Mouse (Mus musculus) brown adipose tissue, adult 24 weeks (tissue): ENCODE measurements at regions not wholly inside any gene's neighbourhood (a gene's known extent, or its start where the extent isn't known, plus 50 kb on each side); places are given as distances from the start of the nearest gene placed in this dataset.

Source experiments
- H3K27ac ChIP-seq: fragments of 200-500 bp; replicated peaks from 2 replicates; pipeline ENCODE4 v1.5.1; 2012; ENCODE audit warnings: low read depth, mild to moderate bottlenecking, low read length
- H3K4me1 ChIP-seq: fragments of 200-500 bp; 2 replicates; pipeline ENCODE4 v1.6.1; 2012; ENCODE audit warnings: low read length, mixed read lengths; ENCODE audit not compliant: control insufficient read depth, insufficient read depth, insufficient read length
- H3K4me3 ChIP-seq: fragments of 200-500 bp; 2 replicates; pipeline ENCODE4 v1.5.1; 2012; ENCODE audit warnings: low read depth, mild to moderate bottlenecking, low read length, moderate library complexity; ENCODE audit not compliant: insufficient read depth

- Histone ChIP-seq H3K27ac (no peak overlapping the region), H3K4me1 (no peaks in the 10 kb centered on the region), H3K4me3 (no peak overlapping the region)
These were observed 318.4 kb downstream of the Insig2 start for GRCm38 (mm10) chr1:121013839-121014503.

- no peak overlapping the region for H3K4me3 ChIP-seq
- H3K4me1 ChIP-seq = no peaks in the 10 kb centered on the region
- no peak overlapping the region for H3K27ac ChIP-seq
These were observed 303.0 kb downstream of the Insig2 start for GRCm38 (mm10) chr1:121029375-121029774.

- Histone ChIP-seq H3K4me3 (no peak overlapping the region), H3K27ac (no peak overlapping the region), H3K4me1 (no peaks in the 10 kb centered on the region)
These were observed 297.5 kb downstream of the Insig2 start for GRCm38 (mm10) chr1:121034761-121035393.

- Histone ChIP-seq H3K4me3 (no peak overlapping the region), H3K27ac (no peak overlapping the region), H3K4me1 (no peaks in the 10 kb centered on the region)
These were observed 285.8 kb downstream of the Insig2 start for GRCm38 (mm10) chr1:121046581-121046980.

GRCm38 (mm10) chr1:121047406-121047805 lies 285.0 kb downstream of the Insig2 start:
- no peaks in the 10 kb centered on the region for H3K4me1 ChIP-seq
- no peak overlapping the region for H3K4me3 ChIP-seq
- no peak overlapping the region for H3K27ac ChIP-seq

GRCm38 (mm10) chr1:121049684-121050083 lies 282.7 kb downstream of the Insig2 start:
- H3K4me1 ChIP-seq = no peaks in the 10 kb centered on the region
- H3K27ac ChIP-seq = no peak overlapping the region
- no peak overlapping the region for H3K4me3 ChIP-seq

- Histone ChIP-seq H3K4me3 (no peak overlapping the region), H3K4me1 (no peaks in the 10 kb centered on the region), H3K27ac (no peak overlapping the region)
These were observed 281.5 kb downstream of the Insig2 start for GRCm38 (mm10) chr1:121050695-121051495.

GRCm38 (mm10) chr1:121051496-121052119 lies 280.8 kb downstream of the Insig2 start:
- Histone ChIP-seq H3K27ac (no peak overlapping the region), H3K4me1 (no peaks in the 10 kb centered on the region), H3K4me3 (no peak overlapping the region)

- no peak overlapping the region for H3K4me3 ChIP-seq
- H3K4me1 ChIP-seq = no peaks in the 10 kb centered on the region
- H3K27ac ChIP-seq = no peak overlapping the region
These were observed 280.3 kb downstream of the Insig2 start for GRCm38 (mm10) chr1:121052120-121052501.

- no peak overlapping the region for H3K4me3 ChIP-seq
- no peak overlapping the region for H3K27ac ChIP-seq
These were observed 278.7 kb downstream of the Insig2 start for GRCm38 (mm10) chr1:121053692-121054091.

GRCm38 (mm10) chr1:121074569-121074968 lies 257.8 kb downstream of the Insig2 start:
- no peak overlapping the region for H3K27ac ChIP-seq
- H3K4me1 ChIP-seq = no peaks in the 10 kb centered on the region
- no peak overlapping the region for H3K4me3 ChIP-seq

More at GRCm38 (mm10) chr1:121053692-121054091, 278.7 kb downstream of the Insig2 start:
- H3K4me1 ChIP-seq = no peaks in the 10 kb centered on the region

GRCm38 (mm10) chr1:121082839-121083238 lies 249.6 kb downstream of the Insig2 start:
- H3K27ac ChIP-seq = no peak overlapping the region
- H3K4me1 ChIP-seq = no peaks in the 10 kb centered on the region
- H3K4me3 ChIP-seq = no peak overlapping the region

GRCm38 (mm10) chr1:121085101-121085727 lies 247.2 kb downstream of the Insig2 start:
- Histone ChIP-seq H3K4me3 (no peak overlapping the region), H3K27ac (no peak overlapping the region), H3K4me1 (no peaks in the 10 kb centered on the region)

- Histone ChIP-seq H3K27ac (no peak overlapping the region), H3K4me1 (no peaks in the 10 kb centered on the region), H3K4me3 (no peak overlapping the region)
These were observed 245.1 kb downstream of the Insig2 start for GRCm38 (mm10) chr1:121087124-121087887.
